Mouse (Mus musculus) bone marrow, adult 2 months (tissue): ENCODE results near the gene Sfxn1. TPM values are rescaled to one million over a fixed set of nuclear protein-coding genes. Genes with fewer than 3 reads are reported as not detected.

Experiments used
- H3K27ac ChIP-seq: fragments of 200-500 bp; 2 replicates; pipeline ENCODE4 v1.5.1; 2012; ENCODE audit warnings: low read depth, mild to moderate bottlenecking, control low read depth, inconsistent platforms, low read length; ENCODE audit not compliant: control insufficient read depth, poor library complexity, insufficient read depth
- H3K4me1 ChIP-seq: fragments of 200-500 bp; 2 replicates; pipeline ENCODE4 v1.6.1; 2011; ENCODE audit warnings: low read length; ENCODE audit not compliant: control insufficient read depth, insufficient read depth
- H3K4me3 ChIP-seq: fragments of 200-500 bp; replicated peaks from 2 replicates; pipeline ENCODE3; 2011; ENCODE audit warnings: mild to moderate bottlenecking, low read depth, low read length, control low read depth; ENCODE audit not compliant: control insufficient read depth
- CTCF ChIP-seq: fragments of 200-500 bp; IDR thresholded peaks from 2 replicates; pipeline ENCODE4 v1.5.1; 2011; ENCODE audit warnings: low read length, control low read depth; ENCODE audit not compliant: control insufficient read depth, insufficient read depth
- POLR2A ChIP-seq: fragments of 200-500 bp; IDR thresholded peaks from 2 replicates; pipeline ENCODE4 v1.6.1; 2011; ENCODE audit warnings: low read depth, mild to moderate bottlenecking, control low read depth, low read length, borderline replicate concordance; ENCODE audit not compliant: control insufficient read depth
- WGBS: fragments of 180-500 bp; shearing (Covaris S2); methylation state at CpG from one replicate; pipeline ENCODE4 v1.1.7; 2018; 5-methylcytosine and 5-hydroxymethylcytosine counted together
- polyA plus RNA-seq: library from polyadenylated mRNA; stranded (reverse); fragments of >200 nt; gene quantifications from 2 replicates; pipeline ENCODE4 v1.2.4, GENCODE M21; 2011; ENCODE audit warnings: low replicate concordance; ENCODE audit not compliant: missing spikeins, insufficient read depth, insufficient read length

The Sfxn1 gene
- polyA plus RNA-seq, 1 experiment: 32.3 TPM

DNA sequence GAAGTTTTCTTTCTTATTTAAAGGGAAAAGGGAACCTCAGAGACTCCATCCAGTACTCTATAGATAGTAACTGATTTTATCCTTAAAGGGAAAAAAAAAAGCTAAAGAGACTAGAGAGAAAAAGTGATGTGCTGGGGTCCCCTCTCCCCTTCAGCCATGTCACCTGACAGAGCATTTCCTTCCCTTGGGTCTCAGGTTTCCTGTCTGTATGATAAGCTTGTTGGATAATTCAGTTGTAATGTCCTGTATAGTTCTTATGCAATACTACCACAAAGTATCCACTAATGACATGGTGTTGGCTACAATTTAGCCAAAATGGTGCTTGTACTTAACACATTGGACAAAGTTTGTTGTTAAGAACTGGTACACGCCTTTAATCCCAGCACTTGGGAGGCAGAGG is 9.1 kb downstream of the Sfxn1 start:
- Histone ChIP-seq H3K27ac (no peak overlapping the region), H3K4me1 (peaks cover 13% of the 10 kb centered on the region), H3K4me3 (no peak overlapping the region)
- TF ChIP-seq CTCF (no peak), POLR2A (no peak)
- WGBS: 50% methylated on average over 1 of the region's 1 CpGs

DNA sequence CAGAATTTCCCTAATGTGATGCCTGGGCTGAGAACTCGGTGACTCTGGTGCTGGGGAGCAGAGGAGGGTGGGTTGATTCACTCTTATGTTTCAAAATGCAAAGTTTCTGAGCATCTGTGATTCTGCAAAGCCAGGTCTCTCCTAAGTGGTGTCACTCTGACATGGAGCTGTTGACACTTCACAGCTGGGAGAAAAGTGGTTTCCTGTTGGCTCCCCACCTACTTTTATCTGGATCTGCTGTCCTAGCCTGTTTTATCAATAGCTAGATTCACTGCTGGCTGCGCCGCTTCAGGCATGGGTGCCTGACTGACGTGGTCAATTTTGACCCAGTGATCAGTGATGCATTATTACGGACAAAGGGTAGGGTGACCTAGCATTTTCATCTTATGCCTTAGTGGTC is 11.3 kb downstream of the Sfxn1 start:
- H3K4me1 ChIP-seq: peaks cover 11% of the 10 kb centered on the region
- TF ChIP-seq CTCF (no peak), POLR2A (no peak)
- no peak overlapping the region for H3K27ac ChIP-seq
- H3K4me3 ChIP-seq: no peak overlapping the region
- 71% methylated on average over 5 of the region's 5 CpGs for WGBS

GRCm38 (mm10) chr13:54084178-54084577 is 12.5 kb downstream of the Sfxn1 start:
- Histone ChIP-seq H3K4me3 (no peak overlapping the region), H3K4me1 (peaks cover 7% of the 10 kb centered on the region), H3K27ac (no peak overlapping the region)
- 68% methylated on average over 4 of the region's 4 CpGs for WGBS
- TF ChIP-seq CTCF (no peak), POLR2A (no peak)

DNA sequence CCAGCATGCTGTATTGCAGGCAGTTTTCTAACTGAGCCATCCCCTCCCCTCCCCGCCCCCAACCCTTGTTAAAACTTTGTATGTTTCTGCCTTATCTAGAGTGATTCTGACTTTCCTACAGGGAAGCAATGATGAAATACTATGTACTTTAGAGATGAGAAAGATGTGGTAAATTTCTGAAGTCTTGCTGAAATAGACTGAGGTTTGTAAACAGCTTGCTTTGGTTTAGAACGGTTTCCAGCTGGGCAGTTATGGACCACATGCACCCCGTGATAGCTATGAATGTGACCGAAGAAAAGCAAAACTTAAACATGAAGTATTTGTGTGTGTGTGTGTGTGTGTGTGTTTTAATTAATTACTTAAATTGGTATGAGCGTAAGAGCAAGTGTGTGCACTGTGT is 13.2 kb downstream of the Sfxn1 start:
- WGBS: 53% methylated on average over 5 of the region's 5 CpGs
- Histone ChIP-seq H3K27ac (no peak overlapping the region), H3K4me1 (peaks cover 4% of the 10 kb centered on the region)

DNA sequence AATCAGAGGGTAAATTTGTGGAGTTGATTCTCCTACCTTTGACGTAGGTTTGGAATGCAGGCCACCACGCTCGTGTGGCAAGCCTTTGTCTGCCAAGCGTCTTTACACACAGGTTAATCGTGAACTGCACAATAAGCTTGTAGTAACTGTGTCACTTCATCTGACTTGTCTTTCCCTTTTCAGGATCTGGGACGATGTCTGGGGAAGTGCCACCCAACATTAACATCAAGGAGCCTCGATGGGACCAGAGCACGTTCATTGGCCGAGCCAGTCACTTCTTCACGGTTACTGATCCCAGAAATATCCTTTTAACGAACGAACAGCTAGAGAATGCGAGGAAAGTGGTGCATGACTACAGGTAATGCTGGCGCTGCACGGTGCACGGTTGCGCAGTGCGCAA is 13.6 kb downstream of the Sfxn1 start:
- peaks cover 2% of the 10 kb centered on the region; the same call in 1 of the 2 replicates for H3K4me1 ChIP-seq
- no peak overlapping the region for H3K4me3 ChIP-seq
- no peak overlapping the region for H3K27ac ChIP-seq
- 92% methylated on average over 18 of the region's 18 CpGs for WGBS
- TF ChIP-seq CTCF (no peak), POLR2A (no peak)

More for the DNA sequence above, 13.2 kb downstream of the Sfxn1 start:
- TF ChIP-seq CTCF: no peak
- TF ChIP-seq POLR2A: no peak
- no peak overlapping the region for H3K4me3 ChIP-seq

DNA sequence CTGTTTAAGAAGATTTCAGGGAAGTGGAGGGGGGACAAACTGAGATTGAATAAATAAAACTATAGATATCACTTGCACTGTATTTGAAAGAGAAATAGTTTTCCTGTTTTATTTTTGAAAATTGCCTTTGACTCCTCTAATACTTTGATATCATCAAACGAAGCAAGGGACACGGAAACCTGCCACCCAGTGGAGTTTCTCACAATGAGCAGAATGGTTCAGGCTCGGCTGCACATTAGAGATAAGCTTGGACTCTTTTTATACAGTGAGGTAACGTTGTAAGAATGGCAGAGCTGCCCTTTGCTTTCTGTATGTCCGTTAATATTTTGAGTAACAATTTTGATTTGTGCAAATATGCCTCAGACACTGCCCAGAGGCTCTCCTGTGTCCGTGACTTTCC is 20.1 kb downstream of the Sfxn1 start:
- 70% methylated on average over 6 of the region's 6 CpGs for whole genome bisulfite sequencing
- Histone ChIP-seq H3K4me1 (no peaks in the 10 kb centered on the region), H3K4me3 (no peak overlapping the region), H3K27ac (no peak overlapping the region)
- TF ChIP-seq CTCF: no peak
- no peak for TF ChIP-seq POLR2A

DNA sequence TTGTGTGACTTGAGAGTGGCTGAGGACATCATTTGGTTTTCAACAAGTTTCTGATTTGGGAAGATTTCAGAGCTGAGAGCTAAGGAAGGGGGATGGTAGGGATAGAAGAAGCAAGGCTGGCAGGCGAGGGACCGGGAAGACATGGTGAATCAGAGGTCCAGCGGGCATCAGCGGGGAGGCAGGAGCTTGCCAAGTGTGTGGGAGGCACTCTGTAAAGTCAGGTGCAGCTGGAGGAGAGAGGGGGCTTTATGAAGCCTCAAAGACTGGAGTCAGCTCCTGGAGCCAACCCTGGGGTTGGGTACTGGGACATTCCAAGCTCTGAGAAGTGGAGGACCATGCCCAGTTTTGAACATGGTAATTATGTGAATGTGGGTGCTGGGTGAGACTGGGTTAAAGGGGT is 22.7 kb downstream of the Sfxn1 start:
- Histone ChIP-seq H3K4me1 (no peaks in the 10 kb centered on the region), H3K27ac (no peak overlapping the region), H3K4me3 (no peak overlapping the region)
- 91% methylated on average over 4 of the region's 4 CpGs for WGBS
- TF ChIP-seq POLR2A: no peak
- no peak for TF ChIP-seq CTCF

GRCm38 (mm10) chr13:54094963-54095362 is 23.3 kb downstream of the Sfxn1 start:
- WGBS: 88% methylated on average over 6 of the region's 6 CpGs

GRCm38 (mm10) chr13:54095721-54096120 is 24.1 kb downstream of the Sfxn1 start:
- 84% methylated on average over 8 of the region's 8 CpGs for WGBS
- no peak overlapping the region for H3K4me3 ChIP-seq
- TF ChIP-seq CTCF: no peak
- no peak for TF ChIP-seq POLR2A
- H3K4me1 ChIP-seq: no peaks in the 10 kb centered on the region
- H3K27ac ChIP-seq: no peak overlapping the region

More at GRCm38 (mm10) chr13:54094963-54095362, 23.3 kb downstream of the Sfxn1 start:
- H3K27ac ChIP-seq: no peak overlapping the region
- H3K4me1 ChIP-seq: no peaks in the 10 kb centered on the region
- H3K4me3 ChIP-seq: no peak overlapping the region
- TF ChIP-seq CTCF: no peak
- TF ChIP-seq POLR2A: no peak
